Mouse (Mus musculus) layer of hippocampus, adult 2 months (tissue): Measurements from ENCODE around the gene Ms4a6c. TPM values are rescaled to one million over a fixed set of nuclear protein-coding genes. Genes with fewer than 3 reads are reported as not detected.

Experiments used
- DNase-seq, 2 experiments: peaks; one replicate each; pipeline ENCODE4 v3.0.0; 2022; ENCODE audit warnings: low spot score in 2 of 2
- H3K27ac ChIP-seq: fragments of 200-600 bp; 2 replicates; pipeline ENCODE4 v1.8.1; 2022
- H3K4me3 ChIP-seq: fragments of 200-600 bp; 2 replicates; pipeline ENCODE4 v1.8.1; 2022; ENCODE audit warnings: mild to moderate bottlenecking
- CTCF ChIP-seq: fragments of 200-600 bp; conservative IDR thresholded peaks from 2 replicates; pipeline ENCODE4 v1.8.1; 2022; ENCODE audit warnings: antibody characterized with exemption, mild to moderate bottlenecking, moderate library complexity
- total RNA-seq, 2 experiments: library from RNA; stranded (reverse); gene quantifications; 2 replicates each; pipeline ENCODE4 v1.2.3; 2021

The Ms4a6c gene
- total RNA-seq, 2 experiments from 2014 or later, result 0.84 to 0.86 TPM

GRCm38 (mm10) chr19:11520146-11520545 is 51.0 kb downstream of the Ms4a6c start:
- no peak overlapping the region for H3K4me3 ChIP-seq
- no peak for TF ChIP-seq CTCF
- no peak for DNase-seq
- H3K27ac ChIP-seq, result no peak overlapping the region

Other genes starting within 250 kb of the Ms4a6c start
- gene Ms4a12, start 236.9 kb upstream of the Ms4a6c start, total RNA-seq, result not detected
- not detected for gene Ms4a1, start 203.1 kb upstream of the Ms4a6c start, total RNA-seq
- not detected for gene Ms4a5, start 185.5 kb upstream of the Ms4a6c start, total RNA-seq
- under 1 TPM in 1 of 2 experiments, not detected in 1; 0.10 TPM for gene Ms4a14, start 154.9 kb upstream of the Ms4a6c start, total RNA-seq
- gene Ms4a7, start 133.2 kb upstream of the Ms4a6c start, total RNA-seq, result under 1 TPM in 1 of 2 experiments, not detected in 1; 0.79 TPM
- 1 to 10 TPM in 1 of 2 experiments, not detected in 1; 1.5 TPM for gene Ms4a4a, start 93.8 kb upstream of the Ms4a6c start, total RNA-seq
- gene Ms4a4c, start 64.6 kb upstream of the Ms4a6c start, total RNA-seq, result not detected
- gene Ms4a4b, start 25.8 kb upstream of the Ms4a6c start, total RNA-seq, result not detected
- under 1 TPM; 0.36 to 0.83 TPM for gene Gm8369, start 16.6 kb downstream of the Ms4a6c start, total RNA-seq
- 1 to 10 TPM; 1.2 to 1.4 TPM for gene Ms4a6b, start 47.1 kb downstream of the Ms4a6c start, total RNA-seq
- gene Ms4a4d, start 67.4 kb downstream of the Ms4a6c start, total RNA-seq, result not detected
- 1 to 10 TPM; 1.4 to 1.5 TPM for gene Ms4a6d, start 135.5 kb downstream of the Ms4a6c start, total RNA-seq
- under 1 TPM in 1 of 2 experiments, not detected in 1; 0.38 TPM for gene Ms4a2, start 154.4 kb downstream of the Ms4a6c start, total RNA-seq
- not detected for gene Ms4a3, start 171.5 kb downstream of the Ms4a6c start, total RNA-seq
- gene Oosp2, start 191.2 kb downstream of the Ms4a6c start, total RNA-seq, result not detected
- gene Oosp1, start 221.8 kb downstream of the Ms4a6c start, total RNA-seq, result not detected
- not detected for gene Oosp3, start 227.7 kb downstream of the Ms4a6c start, total RNA-seq